Mouse (Mus musculus) layer of hippocampus, postnatal 10 days (tissue): ENCODE data around the gene Chmp4b. TPM values are rescaled to one million over a fixed set of nuclear protein-coding genes. Genes with fewer than 3 reads are reported as not detected.
A peak's percentile ranks its signal among the peaks of the same experiment; 100 is the strongest.

Source experiments
- DNase-seq, 2 experiments: peaks; one replicate each; pipeline ENCODE4 v3.0.0; 2021; ENCODE audit warnings: low spot score in 2 of 2
- total RNA-seq, 2 experiments: library from RNA; stranded (reverse); gene quantifications; 2 replicates each; pipeline ENCODE4 v1.2.3; 2021

Chmp4b gene
- total RNA-seq, 2 experiments from 2014 or later, result 209 to 213 TPM

DNA sequence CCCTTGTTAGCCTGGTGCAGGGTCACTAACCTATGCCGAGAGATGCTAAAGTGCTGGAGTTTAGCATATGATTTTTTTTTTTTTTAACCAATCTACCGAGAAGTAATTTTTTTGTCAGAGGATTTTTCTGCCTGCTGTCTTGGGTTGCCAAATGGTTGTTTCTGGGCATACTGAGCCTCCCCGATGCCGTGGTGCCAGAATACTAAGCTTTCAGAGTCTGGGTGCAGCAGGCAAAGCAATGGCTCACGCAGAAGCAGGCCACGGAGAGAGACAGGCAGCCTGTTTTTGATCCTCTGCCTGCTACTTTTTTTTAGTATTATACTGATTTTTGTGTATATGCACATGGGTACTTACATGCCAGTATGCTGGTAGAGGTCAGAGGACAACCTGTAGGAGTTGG lies 29.4 kb downstream of the Chmp4b start:
- DNase-seq, result no peak

DNA sequence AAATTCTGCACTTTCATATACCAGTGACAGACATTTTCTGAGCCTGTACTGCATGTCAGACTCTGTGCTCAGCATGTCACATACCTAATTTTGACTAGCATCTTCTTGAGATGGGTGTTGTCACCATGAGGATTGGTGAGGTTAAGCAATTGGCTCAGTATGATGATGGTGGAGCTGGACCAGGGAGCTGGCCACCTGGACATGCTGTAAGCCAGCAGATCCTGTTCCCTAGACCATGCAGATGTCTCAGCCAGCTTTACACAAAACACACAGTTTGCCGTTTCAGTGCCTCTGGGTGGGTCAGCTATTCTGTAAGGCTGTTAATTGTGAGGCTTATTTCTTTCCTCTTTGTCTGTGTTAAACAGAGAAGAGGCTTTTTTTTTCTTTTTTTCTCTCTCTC lies 31.2 kb downstream of the Chmp4b start:
- no peak for DNase-seq

DNA sequence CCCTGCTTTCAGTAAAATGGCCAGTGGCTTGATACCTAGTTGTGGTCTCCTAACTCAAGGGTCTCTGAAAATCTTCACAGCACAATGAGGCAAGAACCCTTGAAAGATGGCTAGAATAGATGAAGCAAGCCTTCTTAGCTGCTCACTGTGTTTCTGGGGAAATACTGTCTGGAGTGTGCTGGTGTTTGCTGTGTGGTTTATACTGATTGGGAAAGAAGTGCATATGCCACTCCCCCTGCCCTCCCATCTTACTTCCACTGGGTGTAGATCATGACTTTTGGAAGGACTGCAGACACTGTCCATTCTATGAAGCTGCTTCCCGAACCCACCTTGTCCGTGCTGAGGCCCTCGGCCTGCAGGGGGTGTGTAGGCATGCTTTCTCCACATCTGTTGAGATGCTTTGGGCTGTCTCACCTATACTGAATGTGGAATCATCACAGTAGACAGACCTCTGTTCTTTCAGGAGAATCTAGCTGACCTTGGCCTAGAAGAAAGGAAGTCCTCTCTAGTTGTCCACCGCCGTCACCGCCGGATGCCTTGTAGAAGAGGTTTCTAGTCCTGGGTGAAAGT lies 33.5 kb downstream of the Chmp4b start:
- no peak for DNase-seq

DNA sequence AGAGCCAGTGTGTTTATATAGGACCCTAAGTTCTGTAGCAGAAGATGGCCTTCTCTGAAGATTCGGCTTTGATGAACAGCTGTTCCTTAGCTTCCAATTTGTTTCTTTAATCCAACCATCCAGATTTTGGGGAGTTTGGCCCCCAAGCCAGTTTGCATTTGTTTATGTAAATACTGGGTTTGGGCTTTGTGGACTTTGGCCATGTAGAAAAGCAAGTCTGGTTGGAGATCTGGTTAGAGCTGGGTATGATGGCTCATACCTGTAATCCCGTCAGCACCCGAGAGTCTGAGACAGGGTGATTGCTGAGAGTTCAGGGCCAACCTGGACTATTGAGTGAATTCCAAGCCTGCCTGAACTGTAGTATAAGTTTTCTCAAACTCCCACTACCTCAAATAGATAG lies 34.3 kb downstream of the Chmp4b start:
- no peak for DNase-seq

DNA sequence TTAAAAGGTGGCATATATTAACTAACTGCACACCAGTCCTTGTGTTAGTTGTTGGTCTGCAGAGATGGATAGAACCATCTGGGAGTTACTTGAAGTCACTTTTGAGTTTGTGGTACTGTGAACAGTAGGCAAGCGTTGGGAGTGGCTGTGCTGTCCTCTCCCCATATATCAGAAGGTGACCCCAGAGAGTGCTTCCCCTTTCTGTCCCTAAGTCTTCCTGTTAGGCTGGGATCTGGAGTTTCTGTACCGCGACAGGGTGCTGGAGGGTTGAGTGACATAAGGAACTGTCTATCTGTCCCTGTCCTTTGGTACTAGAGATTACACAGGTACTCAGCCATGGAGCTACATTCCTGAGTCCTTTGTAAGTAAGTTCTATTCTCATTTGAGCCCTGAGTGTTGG lies 35.3 kb downstream of the Chmp4b start:
- no peak for DNase-seq

DNA sequence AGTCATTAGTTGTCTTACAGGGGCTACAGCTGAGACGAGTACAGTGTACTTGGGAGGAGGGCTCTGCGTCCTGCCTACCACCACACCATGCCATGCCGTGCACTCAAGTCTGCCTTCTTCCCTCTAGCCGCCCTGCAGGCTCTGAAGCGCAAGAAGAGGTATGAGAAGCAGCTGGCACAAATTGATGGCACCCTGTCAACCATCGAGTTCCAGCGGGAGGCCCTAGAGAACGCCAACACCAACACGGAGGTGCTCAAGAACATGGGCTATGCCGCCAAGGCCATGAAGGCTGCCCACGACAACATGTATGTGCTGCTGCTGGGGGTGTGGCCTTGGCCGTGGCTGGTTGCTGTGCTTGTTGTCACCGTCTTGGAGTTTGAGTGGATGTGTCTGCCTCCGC lies 37.9 kb downstream of the Chmp4b start:
- DNase-seq, result no peak

DNA sequence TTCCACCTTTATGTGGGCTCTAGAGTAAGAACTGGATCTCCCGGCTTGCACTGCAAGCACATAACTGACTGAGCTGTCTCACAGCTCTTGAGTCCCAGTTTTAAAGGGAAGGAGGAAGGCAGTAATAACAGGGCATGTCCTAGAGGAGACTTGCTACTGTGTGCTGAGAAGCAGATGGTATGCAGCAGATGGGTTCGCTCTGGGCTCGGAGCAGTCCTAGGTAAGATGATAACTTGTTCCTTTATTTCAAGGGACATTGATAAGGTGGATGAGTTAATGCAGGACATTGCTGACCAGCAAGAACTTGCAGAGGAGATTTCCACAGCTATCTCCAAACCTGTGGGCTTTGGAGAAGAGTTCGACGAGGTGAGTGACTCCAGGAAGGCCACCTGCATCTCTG lies 39.5 kb downstream of the Chmp4b start:
- DNase-seq, result no peak

DNA sequence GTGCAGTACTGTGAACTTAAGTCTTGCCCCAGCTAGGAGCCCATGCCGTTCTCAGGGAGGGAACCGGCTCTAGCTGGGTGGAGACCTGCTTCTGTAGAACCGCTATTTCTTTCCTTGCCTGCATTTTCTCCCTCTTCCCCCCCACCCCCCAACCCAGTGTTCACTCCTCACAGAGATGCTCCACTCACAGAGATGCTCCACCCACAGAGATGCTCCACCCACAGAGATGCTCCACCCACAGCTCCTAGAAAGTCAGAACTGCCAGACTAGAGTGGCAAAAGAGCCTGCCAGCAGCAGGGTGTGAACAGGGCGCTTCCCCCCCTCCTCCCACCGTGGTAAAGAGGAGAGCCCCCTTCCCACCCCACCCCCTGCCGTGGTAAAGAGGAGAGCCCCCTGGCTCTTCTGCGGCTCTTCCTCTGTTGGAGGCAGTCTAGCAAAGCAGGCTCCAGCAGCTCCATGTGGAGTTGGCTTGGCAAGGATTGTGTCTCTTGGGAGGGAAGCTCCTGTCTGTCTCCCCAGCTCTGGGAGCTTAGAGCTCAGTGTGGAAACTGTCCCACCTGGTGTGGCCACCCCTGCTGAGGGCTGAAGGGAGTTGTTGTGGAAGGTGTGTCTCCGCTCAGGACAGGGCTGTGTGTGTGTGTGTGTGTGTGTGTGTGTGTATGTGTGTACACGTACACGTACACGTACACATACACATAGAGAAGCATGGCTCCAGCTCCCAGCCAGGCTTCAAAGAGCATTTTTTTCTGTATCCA lies 41.9 kb downstream of the Chmp4b start:
- DNase-seq, result no peak

DNA sequence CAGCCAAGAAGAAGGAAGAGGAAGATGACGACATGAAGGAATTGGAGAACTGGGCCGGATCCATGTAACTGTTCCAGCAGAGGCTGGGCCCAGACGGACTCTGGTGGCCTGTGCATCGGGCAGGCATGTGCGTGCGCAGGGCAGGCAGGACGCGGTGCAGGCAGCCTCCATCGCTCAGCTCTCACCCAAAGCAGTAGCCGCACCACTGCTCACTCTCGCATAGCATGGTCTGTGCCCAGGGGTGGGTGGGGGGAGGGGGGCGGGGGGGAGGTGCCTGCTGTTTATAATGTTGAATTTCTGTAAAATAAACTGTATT lies 42.4 kb downstream of the Chmp4b start:
- DNase-seq, result no peak

DNA sequence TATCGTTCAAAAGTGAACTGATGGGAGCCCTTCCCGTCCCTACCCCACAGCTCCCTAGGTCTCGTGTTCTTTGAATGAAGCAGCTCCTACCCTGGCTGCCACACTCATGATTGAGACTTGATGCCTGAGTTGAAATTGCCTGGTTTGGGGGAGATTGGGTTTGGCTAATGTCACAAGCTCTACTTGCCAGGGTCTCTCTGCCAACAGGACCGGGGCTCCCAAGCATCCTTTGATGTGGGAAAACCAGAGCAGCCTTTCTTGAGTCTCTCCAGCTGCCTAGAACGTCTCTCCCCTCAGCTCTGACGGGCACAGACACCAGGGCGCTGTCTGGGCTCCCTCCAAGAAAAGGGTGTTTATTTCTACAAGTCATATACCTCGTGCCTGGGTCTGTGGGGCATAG lies 44.2 kb downstream of the Chmp4b start:
- no peak for DNase-seq

DNA sequence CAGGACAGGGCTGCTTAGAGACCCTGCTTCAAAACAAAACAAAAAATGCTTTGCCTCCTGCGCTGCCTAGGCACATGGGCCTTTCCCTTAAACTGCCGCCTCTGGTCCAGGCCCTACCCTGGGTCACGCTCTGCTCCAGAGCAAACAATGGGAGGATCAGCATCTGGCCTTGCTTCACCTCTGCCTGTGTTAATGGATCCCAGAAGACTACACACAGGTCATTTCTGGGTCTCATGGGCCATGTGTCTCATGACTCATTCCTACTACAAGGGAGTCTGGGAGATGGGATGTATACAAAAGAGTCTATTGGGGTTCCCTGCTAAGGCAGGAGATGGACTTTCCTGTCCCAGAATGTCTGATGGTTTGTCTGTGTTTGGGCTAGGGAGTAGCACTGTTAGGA lies 45.2 kb downstream of the Chmp4b start:
- DNase-seq, result no peak

DNA sequence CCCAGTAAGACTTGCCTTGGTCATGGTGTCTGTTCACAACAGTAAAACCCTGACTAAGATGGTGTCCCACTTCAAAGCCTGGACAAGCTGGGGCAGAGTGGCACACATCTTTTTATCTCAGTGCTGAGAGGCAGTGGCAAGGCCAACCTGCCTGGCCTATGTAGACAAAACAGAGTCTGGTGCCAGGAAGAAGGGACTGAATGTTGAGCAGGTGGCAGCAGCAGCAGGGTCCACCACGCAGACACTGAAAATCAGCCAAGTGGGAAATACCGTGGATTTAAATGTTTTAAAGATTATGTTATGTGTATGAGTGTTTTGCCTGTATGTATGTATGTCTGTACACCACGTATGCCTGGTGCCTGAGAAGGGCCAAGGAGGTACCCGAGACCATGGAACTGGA lies 47.9 kb downstream of the Chmp4b start:
- no peak for DNase-seq

DNA sequence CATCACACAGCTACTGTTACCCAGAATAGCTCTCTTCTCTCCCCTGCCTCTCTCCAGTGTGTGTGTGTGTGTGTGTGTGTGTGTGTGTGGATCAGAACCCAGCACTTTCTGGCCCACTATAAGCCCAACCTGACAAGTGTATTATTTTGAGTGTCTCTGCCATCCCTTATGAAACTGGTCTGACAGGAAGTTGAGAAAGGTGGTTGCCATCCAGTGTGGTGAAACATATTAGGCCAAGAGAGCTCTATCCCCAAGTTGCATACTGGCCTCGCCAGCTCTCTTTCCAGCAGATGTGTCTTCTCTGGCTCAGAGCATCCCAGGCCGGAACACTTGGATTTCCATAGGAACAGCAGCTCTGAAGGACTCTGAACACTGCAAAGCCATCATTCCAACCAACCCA lies 48.7 kb downstream of the Chmp4b start:
- no peak for DNase-seq

DNA sequence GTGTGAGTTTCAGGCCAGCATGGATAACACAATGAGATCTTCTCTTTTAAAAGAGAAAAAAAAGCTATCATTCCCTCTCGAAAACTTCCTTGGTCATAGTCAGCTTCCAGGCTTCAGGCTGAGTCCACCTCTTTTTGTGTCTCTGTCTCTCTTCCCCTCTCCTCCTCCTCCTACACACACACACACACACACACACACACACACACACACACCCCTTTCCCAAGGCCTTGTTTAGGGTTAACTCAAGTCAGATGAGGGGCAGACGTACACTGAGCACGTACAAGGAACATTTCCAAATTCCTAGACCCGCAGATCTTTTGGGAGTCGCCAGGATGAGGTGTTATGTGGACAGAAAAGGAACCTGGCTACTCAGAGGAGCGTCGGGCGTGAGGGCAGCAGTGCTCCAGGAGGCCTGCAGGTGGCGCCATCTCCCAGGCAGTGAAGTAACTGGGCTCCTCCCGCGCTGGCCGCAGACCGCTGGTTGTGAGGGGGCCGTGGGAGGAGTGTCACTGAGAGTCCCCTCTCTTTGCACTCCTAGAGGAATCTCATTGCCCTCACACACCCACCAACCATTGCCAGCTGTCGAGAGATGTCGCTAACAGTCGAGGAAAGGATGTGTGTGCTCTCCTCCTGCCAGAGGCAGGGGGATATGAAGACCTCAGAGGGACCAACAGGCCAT lies 51.3 kb downstream of the Chmp4b start:
- peak; percentile 81 for DNase-seq

DNA sequence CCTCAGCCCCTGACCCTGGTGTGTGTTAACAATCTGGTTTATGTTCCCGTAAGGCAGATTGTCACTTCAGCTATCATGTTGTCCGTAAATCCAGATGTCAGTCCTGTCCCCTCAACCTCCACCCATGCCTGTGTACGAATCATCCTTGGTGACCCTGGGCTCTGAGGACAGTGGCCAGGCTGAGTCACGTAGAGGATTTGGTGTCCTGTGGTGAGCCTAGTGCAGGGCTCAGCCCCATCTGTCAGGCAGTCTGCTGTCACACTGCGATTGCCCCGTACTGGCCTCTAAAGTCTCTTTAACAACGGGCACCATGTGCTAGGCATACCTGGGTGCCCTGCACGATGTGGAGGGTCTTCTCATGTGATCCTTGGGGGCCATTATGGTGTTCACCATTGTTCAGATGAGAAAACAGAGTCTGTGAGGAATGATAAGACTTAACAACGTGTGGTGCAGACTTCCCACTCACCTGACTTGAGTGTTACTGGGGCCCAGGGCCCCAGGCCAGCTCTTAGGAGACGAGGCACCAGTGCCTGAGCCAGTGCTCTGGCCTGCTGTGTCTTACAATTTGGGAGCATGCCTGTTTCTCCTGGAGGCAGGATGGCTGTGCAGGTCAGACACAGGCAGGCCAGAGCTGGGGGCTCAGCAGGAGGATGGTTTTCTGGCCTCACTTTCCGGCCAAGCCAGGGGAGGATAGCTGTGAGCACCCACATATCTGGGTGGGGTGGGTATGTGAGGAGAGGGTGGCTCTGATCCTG lies 55.2 kb downstream of the Chmp4b start:
- no peak for DNase-seq

DNA sequence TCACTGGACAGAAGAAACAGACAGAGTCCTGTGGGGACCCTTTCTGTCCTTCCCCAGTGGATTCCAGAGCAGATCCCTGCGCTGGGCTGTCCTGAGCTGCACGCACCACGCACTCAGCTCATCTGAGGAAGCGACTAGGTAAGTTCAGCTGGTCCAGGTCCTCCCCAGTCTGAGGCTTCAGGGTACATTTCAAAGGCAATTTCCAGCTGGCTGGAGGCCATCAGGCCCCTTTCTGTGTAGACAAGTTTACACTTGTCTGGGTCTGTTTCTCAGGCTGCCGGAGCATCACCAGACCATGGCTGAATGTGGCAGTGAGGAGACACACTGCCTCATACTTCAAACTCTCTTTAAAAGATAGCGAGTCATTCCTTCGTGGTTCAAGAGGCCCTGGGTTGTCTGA lies 55.8 kb downstream of the Chmp4b start:
- DNase-seq, result no peak

DNA sequence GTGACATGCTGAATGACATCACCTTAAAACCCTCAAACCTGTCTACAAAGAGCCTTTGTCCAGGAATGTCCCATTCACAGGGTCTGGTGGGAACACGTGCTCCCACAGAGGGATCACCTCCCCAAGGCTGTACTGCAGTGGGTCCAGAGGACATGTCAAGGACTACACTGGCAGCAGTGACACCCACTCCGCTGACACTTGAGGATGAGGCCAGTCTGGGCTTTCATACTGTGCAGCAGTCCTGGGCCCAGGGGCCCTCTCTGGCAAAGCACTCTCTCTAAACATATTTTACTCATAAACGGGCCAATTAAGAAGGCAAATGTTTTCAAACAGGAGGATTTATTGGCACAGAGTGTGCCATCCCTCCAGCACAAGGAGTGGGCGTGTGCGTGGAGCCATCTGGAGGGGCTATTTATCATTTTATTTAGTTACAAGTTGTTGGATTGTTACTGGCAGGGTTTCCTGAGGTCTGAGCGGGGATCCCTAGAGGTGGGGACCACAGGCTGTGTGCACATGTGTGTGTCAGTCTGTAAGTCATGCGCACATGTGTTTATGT lies 56.4 kb downstream of the Chmp4b start:
- DNase-seq, result no peak

DNA sequence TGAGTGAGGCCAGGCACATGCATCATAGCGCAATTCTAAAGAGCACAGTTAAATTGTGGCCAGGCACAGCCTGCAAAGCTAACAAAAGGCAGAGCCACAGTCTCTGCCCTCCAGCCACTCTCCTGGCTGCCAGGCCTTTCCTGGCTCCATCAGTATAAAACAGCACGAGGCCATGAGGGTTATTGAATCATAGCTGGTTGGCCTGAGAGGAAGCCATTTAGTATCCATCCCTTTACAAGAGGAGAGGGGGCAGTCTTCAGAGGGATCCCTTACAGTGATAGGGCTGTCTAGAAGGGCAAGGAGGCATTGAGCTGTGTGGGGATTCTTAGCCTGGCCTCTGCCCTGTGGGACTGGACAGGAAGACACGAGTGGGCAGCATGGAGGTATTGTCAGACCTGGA lies 60.2 kb downstream of the Chmp4b start:
- no peak for DNase-seq

DNA sequence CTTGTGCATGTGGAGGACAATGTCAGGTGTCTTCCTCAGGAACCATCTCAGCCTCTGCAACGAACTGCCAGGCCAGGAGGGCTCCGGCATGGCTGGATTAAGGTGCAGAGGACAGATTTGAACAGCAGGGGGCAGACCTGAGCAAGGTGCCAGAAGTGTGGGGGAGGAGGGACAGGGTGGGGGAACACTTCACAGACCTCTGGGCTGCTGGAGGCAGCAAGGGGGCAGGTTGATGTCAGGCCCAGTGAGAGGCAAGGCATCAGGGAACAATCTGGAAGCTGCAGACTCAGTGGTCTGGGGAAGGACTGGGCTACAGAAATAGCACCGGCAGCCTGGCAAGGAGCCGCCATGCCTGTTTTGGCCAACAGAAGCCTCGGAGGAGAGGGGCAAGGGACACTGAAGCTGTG lies 60.8 kb downstream of the Chmp4b start:
- DNase-seq, result peak; percentile 69 to 74

DNA sequence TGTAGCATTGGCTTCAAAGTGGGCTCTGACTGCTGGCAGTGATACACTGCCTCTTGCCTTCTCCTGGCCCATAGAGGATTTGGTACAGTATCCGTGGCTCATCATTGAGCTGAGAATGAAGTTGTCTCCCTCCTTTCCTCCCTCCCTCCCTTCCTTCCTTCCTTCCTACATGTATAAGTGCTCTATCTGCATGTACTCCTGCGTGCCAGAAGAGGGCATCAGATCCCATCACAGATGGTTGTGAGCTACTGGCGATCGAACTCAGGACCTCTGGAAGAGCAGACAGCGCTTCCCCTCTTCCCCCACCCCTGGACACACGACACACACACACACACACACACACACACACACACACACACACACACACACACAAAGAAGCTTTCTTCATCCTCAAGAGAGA lies 61.6 kb downstream of the Chmp4b start:
- no peak for DNase-seq

DNA sequence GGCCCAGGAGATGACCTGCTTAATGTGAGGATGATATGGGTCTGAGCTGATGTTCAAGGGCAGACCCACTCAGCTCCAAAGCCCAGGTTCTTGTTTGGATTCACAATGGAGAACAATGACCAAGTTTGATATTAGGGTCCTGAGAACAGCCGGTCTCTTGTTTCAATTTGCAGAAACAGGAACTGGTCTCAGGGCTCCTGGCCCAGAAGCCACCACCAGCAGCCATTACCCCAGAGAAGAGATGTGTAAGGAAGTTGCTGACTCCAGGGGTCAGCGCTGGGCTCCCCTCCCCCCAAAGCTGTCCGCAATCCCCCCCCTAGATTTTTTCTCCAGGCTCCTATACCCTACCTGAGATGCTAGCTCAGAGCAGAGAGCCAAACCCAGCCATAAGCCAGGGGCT lies 62.5 kb downstream of the Chmp4b start:
- DNase-seq, result no peak

DNA sequence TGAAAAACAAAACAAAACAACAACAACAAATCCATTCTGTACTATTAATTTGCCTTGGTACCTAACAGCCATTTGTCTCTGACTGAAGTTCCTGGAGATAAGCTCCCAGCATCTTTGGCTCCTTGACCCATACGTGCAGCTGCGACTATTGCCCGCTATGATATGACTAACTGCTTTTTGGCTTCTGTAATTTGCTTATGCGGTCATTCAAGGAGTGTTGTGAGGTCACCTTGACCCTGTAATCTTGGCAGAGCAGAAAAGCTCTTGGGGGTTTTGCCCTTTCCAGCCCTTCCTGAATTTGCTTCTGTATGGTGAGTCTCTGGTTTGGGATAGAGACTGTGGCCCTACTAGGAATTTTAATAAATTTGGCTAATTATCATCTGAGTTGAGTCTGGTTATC lies 65.1 kb downstream of the Chmp4b start:
- DNase-seq, result no peak
